Mouse (Mus musculus) kidney, postnatal 0 days (tissue): Measurements from ENCODE around the gene Rcbtb2. TPM values are rescaled to one million over a fixed set of nuclear protein-coding genes. Genes with fewer than 3 reads are reported as not detected.
"Not testable (repeated sequence)": the region's sequence is repeated elsewhere in the genome, so short reads cannot be mapped to it uniquely, and the experiment has no call there.

ENCODE experiments used
- ATAC-seq: fragments of 200-750 bp; cut with Nextera tagmentation; replicated peaks from 2 replicates; pipeline ENCODE4 v1.8.0; 2017; ENCODE audit warnings: low read depth, moderate number of reproducible peaks, moderate TSS enrichment, moderate library complexity; ENCODE audit not compliant: low FRiP score
- DNase-seq: peaks from one replicate; pipeline ENCODE4 v3.0.0-alpha.2; 2016; ENCODE audit warnings: low spot score
- H3K27ac ChIP-seq: fragments of 300-500 bp; sonication (generic); 2 replicates; pipeline ENCODE4 v1.5.1; 2014; ENCODE audit warnings: mild to moderate bottlenecking
- H3K27me3 ChIP-seq: fragments of 300-500 bp; sonication (generic); 2 replicates; pipeline ENCODE4 v1.6.1; 2014; ENCODE audit warnings: low read length, mixed read lengths; ENCODE audit not compliant: insufficient read depth
- H3K36me3 ChIP-seq: fragments of 300-500 bp; sonication (generic); 2 replicates; pipeline ENCODE4 v1.6.1; 2014; ENCODE audit warnings: low read length, mixed read lengths; ENCODE audit not compliant: insufficient read depth
- H3K4me1 ChIP-seq: fragments of 300-500 bp; sonication (generic); replicated peaks from 2 replicates; pipeline ENCODE4 v1.6.1; 2014; ENCODE audit warnings: antibody characterized with exemption, low read length, mixed read lengths; ENCODE audit not compliant: insufficient read depth
- H3K4me2 ChIP-seq: fragments of 300-500 bp; sonication (generic); 2 replicates; pipeline ENCODE4 v1.6.1; 2014; ENCODE audit warnings: mild to moderate bottlenecking, low read length, moderate library complexity, mixed read lengths
- H3K4me3 ChIP-seq: fragments of 300-500 bp; sonication (generic); replicated peaks from 2 replicates; pipeline ENCODE4 v1.5.1; 2014; ENCODE audit warnings: low read depth, low read length
- H3K9ac ChIP-seq: fragments of 300-500 bp; sonication (generic); 2 replicates; pipeline ENCODE4 v1.6.1; 2014; ENCODE audit warnings: low read depth, low read length
- H3K9me3 ChIP-seq: fragments of 300-500 bp; sonication (generic); replicated peaks from 2 replicates; pipeline ENCODE4 v1.6.1; 2016; ENCODE audit warnings: low read length, inconsistent platforms, mixed read lengths
- CTCF ChIP-seq: IDR thresholded peaks from 2 replicates; pipeline ENCODE4 v1.5.1; 2016; ENCODE audit warnings: antibody characterized with exemption, low read depth, mild to moderate bottlenecking, moderate library complexity
- WGBS: fragments of 180-500 bp; shearing (Covaris S2); extraction: QIAGEN DNeasy Blood & Tissue Kit; methylation state at CpG from one replicate; pipeline ENCODE4 v1.1.7; 2014; 5-methylcytosine and 5-hydroxymethylcytosine counted together
- polyA plus RNA-seq: library from polyadenylated mRNA; unstranded; fragments of >200 nt; fragmentation: Nextera tagmentation; extraction: Ambion mirVana; gene quantifications from 2 replicates; pipeline ENCODE4 v1.2.1, GENCODE M21; 2015

Rcbtb2 gene
- polyA plus RNA-seq, 1 experiment from 2014 or later, result 87.4 TPM

DNA sequence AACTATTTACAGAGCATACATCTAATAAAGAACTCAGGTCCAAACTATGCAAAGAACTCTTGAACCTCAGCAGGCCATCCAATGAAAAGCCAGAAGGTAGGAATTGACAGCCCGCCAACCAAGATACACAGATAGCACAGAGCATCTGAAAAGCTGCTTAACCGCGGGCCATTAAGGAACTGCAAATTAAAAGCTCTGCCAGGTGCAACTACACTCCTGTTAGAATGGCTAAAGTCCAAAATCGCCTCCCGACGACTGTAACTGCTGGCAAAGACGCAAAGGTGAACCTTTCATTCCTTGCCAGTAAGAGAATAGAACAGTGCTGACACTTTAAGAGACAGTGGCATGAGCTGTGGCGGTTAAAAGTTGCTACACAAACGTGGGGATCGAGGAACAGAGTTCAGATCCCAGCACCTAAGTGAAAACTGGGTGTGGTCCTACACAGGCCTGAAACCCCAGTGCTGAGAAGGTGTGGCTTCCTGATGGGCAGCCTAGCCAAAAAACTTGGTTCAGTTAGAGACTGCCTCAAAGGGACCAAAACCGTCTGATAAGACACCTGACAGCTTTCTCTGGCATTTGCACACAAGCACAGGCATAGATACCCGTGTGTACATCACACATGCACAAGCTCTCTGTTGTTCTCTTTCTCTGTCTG lies 10.5 kb upstream of the Rcbtb2 start:
- Histone ChIP-seq H3K27ac (no peak overlapping the region), H3K4me3 (no peak overlapping the region), H3K9ac (no peak overlapping the region), H3K4me2 (no peak overlapping the region), H3K9me3 (no peaks in the 10 kb centered on the region), H3K4me1 (no peaks in the 10 kb centered on the region; the same call in 1 of the 2 replicates), H3K27me3 (no peaks in the 10 kb centered on the region), H3K36me3 (no peaks in the 10 kb centered on the region)
- 60% methylated on average over 12 of the region's 12 CpGs for WGBS
- no peak for TF ChIP-seq CTCF
- no peak for DNase-seq
- ATAC-seq, result no peak

DNA sequence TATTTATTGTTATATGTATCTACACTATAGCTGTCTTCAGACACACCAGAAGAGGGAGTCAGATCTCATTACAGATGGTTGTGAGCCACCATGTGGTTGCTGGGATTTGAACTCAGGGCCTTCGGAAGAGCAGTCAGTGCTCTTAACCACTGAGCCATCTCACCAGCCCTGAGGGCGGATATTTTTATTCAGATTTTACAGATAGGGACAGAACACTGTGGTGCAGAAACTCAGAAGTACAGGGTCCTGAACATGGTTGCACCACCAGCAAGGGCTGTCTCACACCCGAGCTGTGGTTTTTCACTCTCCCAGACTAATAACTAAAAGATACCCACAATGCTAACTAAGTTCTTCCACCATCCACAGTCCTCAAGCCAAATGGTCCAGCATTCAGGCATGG lies 7.9 kb upstream of the Rcbtb2 start:
- H3K36me3 ChIP-seq, ATAC-seq, H3K27ac ChIP-seq, H3K9me3 ChIP-seq, H3K4me1 ChIP-seq, H3K4me3 ChIP-seq, DNase-seq, H3K9ac ChIP-seq, H3K27me3 ChIP-seq, H3K4me2 ChIP-seq: not testable (repeated sequence)
- WGBS, result 88% methylated on average over 3 of the region's 3 CpGs

DNA sequence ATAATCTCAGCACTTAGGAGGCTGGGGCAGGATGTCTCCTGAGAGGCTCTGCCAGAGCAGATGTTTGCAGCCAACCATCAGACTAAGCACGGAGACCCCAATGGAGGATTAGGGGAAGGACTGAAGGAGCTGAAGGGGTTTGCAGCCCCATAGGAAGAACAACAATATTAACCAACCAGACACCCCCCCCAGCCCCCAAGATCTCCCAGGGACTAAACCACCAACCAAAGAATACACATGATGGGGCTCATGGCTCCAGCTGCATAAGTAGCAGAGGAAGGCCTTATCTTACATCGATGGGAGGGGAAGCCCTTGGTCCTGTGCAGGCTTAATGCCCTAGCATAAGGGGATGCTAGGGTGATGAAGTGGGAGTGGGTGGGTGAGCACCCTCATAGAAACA lies 6.5 kb upstream of the Rcbtb2 start:
- ATAC-seq (no peak), DNase-seq (no peak)
- Histone ChIP-seq H3K4me1 (no peaks in the 10 kb centered on the region; the same call in 1 of the 2 replicates), H3K27ac (no peak overlapping the region), H3K9ac (no peak overlapping the region), H3K36me3 (no peaks in the 10 kb centered on the region), H3K27me3 (no peaks in the 10 kb centered on the region), H3K9me3 (no peaks in the 10 kb centered on the region), H3K4me2 (no peak overlapping the region), H3K4me3 (no peak overlapping the region)
- no peak for TF ChIP-seq CTCF
- 72% methylated on average over 2 of the region's 2 CpGs for WGBS

DNA sequence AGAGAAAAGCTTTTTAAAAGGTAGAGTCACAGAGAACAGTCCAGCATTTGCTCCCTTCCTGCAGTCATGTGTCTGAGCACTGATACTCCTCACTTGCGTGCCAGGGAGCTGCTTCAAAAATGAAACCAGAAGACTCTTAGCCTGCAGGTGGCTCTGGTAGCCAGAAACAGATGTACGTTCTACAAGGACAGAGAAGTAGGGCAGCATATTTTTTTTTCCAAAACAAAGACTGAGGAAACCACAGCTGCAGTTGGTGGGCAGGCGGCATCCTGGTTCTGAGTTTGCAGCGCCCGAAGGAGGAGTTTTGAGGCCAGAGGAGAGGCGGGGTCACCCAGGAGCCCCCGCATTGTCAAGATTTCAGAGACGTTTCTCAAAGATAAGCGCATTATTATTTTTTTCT lies 5.9 kb upstream of the Rcbtb2 start:
- no peaks in the 10 kb centered on the region for H3K27me3 ChIP-seq
- peak overlapping the region; percentile 37 for H3K4me2 ChIP-seq
- peak; percentile 40; the same call in 1 of the 2 replicates for TF ChIP-seq CTCF
- no peak overlapping the region for H3K4me3 ChIP-seq
- no peaks in the 10 kb centered on the region for H3K9me3 ChIP-seq
- H3K27ac ChIP-seq, result 0 out of 2 replicates have a peak overlapping the region, but pooled peaks have one; percentile 8
- ATAC-seq (no peak), DNase-seq (peak; percentile 68)
- 34% methylated on average over 9 of the region's 9 CpGs for WGBS
- H3K4me1 ChIP-seq, result no peaks in the 10 kb centered on the region; the same call in 1 of the 2 replicates
- H3K9ac ChIP-seq, result 0 out of 2 replicates have a peak overlapping the region, but pooled peaks have one; percentile 23
- no peaks in the 10 kb centered on the region for H3K36me3 ChIP-seq

DNA sequence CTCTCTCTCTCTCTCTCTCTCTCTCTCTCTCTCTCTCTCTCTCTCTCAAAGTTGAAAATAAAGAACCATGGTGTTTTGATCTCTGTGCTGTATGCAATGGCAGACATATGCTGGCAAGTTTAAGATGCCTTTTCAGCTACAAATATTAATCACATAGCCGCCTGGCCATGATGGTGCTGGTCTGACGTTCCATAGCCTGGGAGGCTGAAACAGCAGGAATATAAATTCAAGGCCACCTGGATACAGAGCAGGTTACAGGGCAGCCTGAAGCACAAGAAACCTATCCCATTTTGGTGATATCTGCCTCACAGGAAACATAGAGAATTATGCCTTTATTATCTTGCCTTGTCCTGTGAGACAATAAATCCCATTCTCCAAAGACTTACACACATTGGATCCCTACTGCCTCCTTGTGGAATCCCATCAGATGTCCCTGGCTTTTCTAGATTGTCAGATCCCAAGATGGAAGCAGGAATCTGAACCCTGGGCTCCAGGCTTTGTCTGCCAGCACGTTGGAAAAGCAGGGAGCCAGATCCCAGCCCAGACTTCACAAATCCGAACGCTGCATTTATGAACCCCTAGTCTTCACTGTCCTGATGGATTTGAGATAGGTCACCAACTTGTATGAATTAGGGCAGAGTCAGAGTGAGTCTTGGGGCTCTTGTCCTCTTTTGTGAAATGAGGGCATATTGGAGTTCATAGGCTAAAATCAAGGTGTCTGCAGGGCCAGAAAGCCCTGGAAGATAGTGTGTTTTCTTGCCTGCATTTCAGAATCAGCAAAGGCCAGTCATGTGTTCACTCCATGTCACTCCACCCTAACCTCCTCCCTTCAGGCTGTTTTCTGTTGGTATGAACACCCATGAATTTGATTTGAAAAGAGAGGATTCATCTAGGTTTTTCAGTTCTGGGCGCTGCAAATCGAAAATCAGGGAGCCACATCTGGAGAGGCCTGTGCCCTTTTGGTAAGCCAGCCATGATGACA lies 5.1 kb upstream of the Rcbtb2 start:
- Histone ChIP-seq H3K27me3 (no peaks in the 10 kb centered on the region), H3K4me1 (no peaks in the 10 kb centered on the region; the same call in 1 of the 2 replicates), H3K4me2 (peak overlapping the region; percentile 37), H3K9me3 (no peaks in the 10 kb centered on the region), H3K36me3 (no peaks in the 10 kb centered on the region), H3K9ac (no peak overlapping the region), H3K27ac (no peak overlapping the region), H3K4me3 (no peak overlapping the region)
- DNase-seq (peak; percentile 33), ATAC-seq (no peak)
- peak; percentile 53 for TF ChIP-seq CTCF
- 77% methylated on average over 7 of the region's 7 CpGs for WGBS
